Mouse (Mus musculus): ENCODE measurements around the gene Map4k5.

The Map4k5 gene

GRCm38 (mm10) chr12:69756015-69756414 is 137.0 kb downstream of the Map4k5 start:
- no peak for DNase-seq (ENCODE audit: low read depth)

DNA sequence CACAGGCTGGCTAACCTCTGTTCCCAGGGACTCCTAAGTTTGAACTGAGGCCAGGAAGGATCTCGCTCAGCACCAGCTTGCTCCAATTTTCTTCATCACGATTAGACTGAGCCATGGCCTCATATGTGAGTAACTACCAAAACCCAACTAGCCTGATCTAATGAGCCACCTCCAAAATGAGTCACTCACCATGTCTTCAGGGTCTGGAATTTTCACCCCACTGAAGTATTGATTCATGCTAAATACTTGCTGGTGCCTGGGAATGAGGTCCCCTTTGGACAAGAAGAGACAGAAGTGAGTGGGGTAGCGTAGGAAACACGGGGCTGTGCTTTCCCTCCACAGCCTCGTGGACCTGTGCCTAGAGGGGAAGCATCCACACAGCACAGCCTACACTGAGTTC is 139.1 kb downstream of the Map4k5 start:
- no peak for DNase-seq (ENCODE audit: low read depth)
